Mouse (Mus musculus): Measurements from ENCODE around the gene Dok1. TPM values are rescaled to one million over a fixed set of nuclear protein-coding genes. Genes with fewer than 3 reads are reported as not detected.

The Dok1 gene
- polyA plus RNA-seq, 1 experiment from 2014 or later, result 2.3 TPM

GRCm38 (mm10) chr6:83040601-83041000, 7.3 kb upstream of the Dok1 start:
- Histone ChIP-seq H3K4me1 (peaks cover 8% of the 10 kb centered on the region), H3K9ac (no peak overlapping the region), H3K36me3 (replicated peaks) (no peaks in the 10 kb centered on the region), H3K4me3 (no peak overlapping the region), H3K9me3 (no peaks in the 10 kb centered on the region), H3K4me2 (no peak overlapping the region), H3K27ac (no peak overlapping the region), H3K27me3 (replicated peaks) (no peaks in the 10 kb centered on the region; the same call in 1 of the 2 replicates)
- 79% methylated on average over 5 of the region's 5 CpGs for WGBS
- no peak for ATAC-seq (replicated peaks)

- peak; percentile 60 for ATAC-seq (replicated peaks)
- Histone ChIP-seq H3K27ac (no peak overlapping the region), H3K36me3 (replicated peaks) (no peaks in the 10 kb centered on the region), H3K4me2 (peak overlapping the region; percentile 69), H3K9ac (no peak overlapping the region), H3K4me1 (peaks cover 13% of the 10 kb centered on the region), H3K9me3 (no peaks in the 10 kb centered on the region), H3K27me3 (replicated peaks) (peaks cover 7% of the 10 kb centered on the region), H3K4me3 (peak overlapping the region; percentile 35)
- WGBS, result 11% methylated on average over 24 of the region's 24 CpGs
Measured at GRCm38 (mm10) chr6:83038496-83039012, 5.3 kb upstream of the Dok1 start.

GRCm38 (mm10) chr6:83037188-83037587, 3.9 kb upstream of the Dok1 start:
- no peak for ATAC-seq (replicated peaks)

GRCm38 (mm10) chr6:83034463-83035055, 1.3 kb upstream of the Dok1 start:
- 0 out of 2 replicates have a peak overlapping the region, but pooled peaks have one; percentile 28 for H3K9ac ChIP-seq
- no peak for ATAC-seq (replicated peaks)

More at GRCm38 (mm10) chr6:83037188-83037587, 3.9 kb upstream of the Dok1 start:
- Histone ChIP-seq H3K27ac (no peak overlapping the region), H3K27me3 (replicated peaks) (peaks cover 20% of the 10 kb centered on the region), H3K36me3 (replicated peaks) (no peaks in the 10 kb centered on the region), H3K4me2 (no peak overlapping the region), H3K4me3 (no peak overlapping the region), H3K4me1 (peaks cover 26% of the 10 kb centered on the region), H3K9me3 (no peaks in the 10 kb centered on the region), H3K9ac (no peak overlapping the region)
- WGBS, result 82% methylated on average over 8 of the region's 8 CpGs

GRCm38 (mm10) chr6:83032769-83033191, 491 bp downstream of the Dok1 start:
- H3K4me3 ChIP-seq, result peak overlapping the region; percentile 42
- no peak overlapping the region for H3K27ac ChIP-seq
- no peaks in the 10 kb centered on the region for H3K36me3 ChIP-seq (replicated peaks)
- peaks cover 19% of the 10 kb centered on the region for H3K4me1 ChIP-seq
- WGBS, result under 1% methylated on average over 31 of the region's 31 CpGs
- H3K4me2 ChIP-seq, result peak overlapping the region; percentile 80
- H3K9me3 ChIP-seq, result no peaks in the 10 kb centered on the region
- peak; percentile 37; the same call in 1 of the 2 replicates for ATAC-seq (replicated peaks)
- H3K9ac ChIP-seq, result peak overlapping the region; percentile 28
- peaks cover 45% of the 10 kb centered on the region for H3K27me3 ChIP-seq (replicated peaks)

More at GRCm38 (mm10) chr6:83034463-83035055, 1.3 kb upstream of the Dok1 start:
- Histone ChIP-seq H3K4me2 (peak overlapping the region; percentile 80), H3K27me3 (replicated peaks) (peaks cover 34% of the 10 kb centered on the region), H3K4me3 (peak overlapping the region; percentile 42), H3K36me3 (replicated peaks) (no peaks in the 10 kb centered on the region), H3K4me1 (peaks cover 28% of the 10 kb centered on the region), H3K27ac (no peak overlapping the region), H3K9me3 (no peaks in the 10 kb centered on the region)
- 17% methylated on average over 5 of the region's 5 CpGs for WGBS

- Histone ChIP-seq H3K27ac (no peak overlapping the region), H3K9ac (peak overlapping the region; percentile 28; the same call in 1 of the 2 replicates), H3K4me2 (peak overlapping the region; percentile 80), H3K9me3 (no peaks in the 10 kb centered on the region), H3K4me1 (peaks cover 19% of the 10 kb centered on the region), H3K4me3 (peak overlapping the region; percentile 42), H3K36me3 (replicated peaks) (no peaks in the 10 kb centered on the region), H3K27me3 (replicated peaks) (peaks cover 45% of the 10 kb centered on the region)
- ATAC-seq (replicated peaks), result no peak
- WGBS, result 20% methylated on average over 18 of the region's 18 CpGs
Measured at GRCm38 (mm10) chr6:83031921-83032590, 1.2 kb downstream of the Dok1 start.

- H3K27me3 ChIP-seq (replicated peaks), result peaks cover 45% of the 10 kb centered on the region
- 60% methylated on average over 7 of the region's 7 CpGs for WGBS
Measured at GRCm38 (mm10) chr6:83031111-83031510, 2.2 kb downstream of the Dok1 start.

GRCm38 (mm10) chr6:83029777-83030176, 3.5 kb downstream of the Dok1 start:
- 19% methylated on average over 10 of the region's 10 CpGs for WGBS
- peaks cover 45% of the 10 kb centered on the region for H3K27me3 ChIP-seq (replicated peaks)

More at GRCm38 (mm10) chr6:83031111-83031510, 2.2 kb downstream of the Dok1 start:
- Histone ChIP-seq H3K4me1 (peaks cover 19% of the 10 kb centered on the region), H3K4me3 (no peak overlapping the region), H3K4me2 (no peak overlapping the region), H3K36me3 (replicated peaks) (no peaks in the 10 kb centered on the region), H3K9me3 (no peaks in the 10 kb centered on the region), H3K9ac (no peak overlapping the region), H3K27ac (no peak overlapping the region)
- ATAC-seq (replicated peaks), result no peak

GRCm38 (mm10) chr6:83027706-83028105, 5.6 kb downstream of the Dok1 start:
- H3K36me3 ChIP-seq (replicated peaks), result no peaks in the 10 kb centered on the region
- no peaks in the 10 kb centered on the region for H3K9me3 ChIP-seq
- ATAC-seq (replicated peaks), result no peak
- no peak overlapping the region for H3K9ac ChIP-seq
- no peak overlapping the region for H3K4me2 ChIP-seq
- H3K27ac ChIP-seq, result no peak overlapping the region
- H3K4me3 ChIP-seq, result no peak overlapping the region
- peaks cover 7% of the 10 kb centered on the region for H3K4me1 ChIP-seq
- H3K27me3 ChIP-seq (replicated peaks), result peaks cover 31% of the 10 kb centered on the region
- 72% methylated on average over 7 of the region's 9 CpGs for WGBS

More at GRCm38 (mm10) chr6:83029777-83030176, 3.5 kb downstream of the Dok1 start:
- H3K4me2 ChIP-seq, result no peak overlapping the region
- no peaks in the 10 kb centered on the region for H3K9me3 ChIP-seq
- H3K36me3 ChIP-seq (replicated peaks), result no peaks in the 10 kb centered on the region
- no peak overlapping the region for H3K4me3 ChIP-seq
- no peak overlapping the region for H3K9ac ChIP-seq
- ATAC-seq (replicated peaks), result no peak
- H3K27ac ChIP-seq, result no peak overlapping the region
- H3K4me1 ChIP-seq, result peaks cover 19% of the 10 kb centered on the region

- no peaks in the 10 kb centered on the region for H3K9me3 ChIP-seq
- H3K4me3 ChIP-seq, result no peak overlapping the region
- H3K27me3 ChIP-seq (replicated peaks), result peaks cover 27% of the 10 kb centered on the region
- WGBS, result 63% methylated on average over 8 of the region's 8 CpGs
- peaks cover 3% of the 10 kb centered on the region for H3K4me1 ChIP-seq
- no peak overlapping the region for H3K4me2 ChIP-seq
- ATAC-seq (replicated peaks), result no peak
- H3K9ac ChIP-seq, result no peak overlapping the region
- no peaks in the 10 kb centered on the region for H3K36me3 ChIP-seq (replicated peaks)
- no peak overlapping the region for H3K27ac ChIP-seq
Measured at GRCm38 (mm10) chr6:83027293-83027692, 6.0 kb downstream of the Dok1 start.

GRCm38 (mm10) chr6:83025221-83025620, 8.1 kb downstream of the Dok1 start:
- Histone ChIP-seq H3K27ac (no peak overlapping the region), H3K4me2 (no peak overlapping the region), H3K9me3 (no peaks in the 10 kb centered on the region), H3K9ac (no peak overlapping the region), H3K4me1 (no peaks in the 10 kb centered on the region), H3K27me3 (replicated peaks) (peaks cover 12% of the 10 kb centered on the region; the same call in 1 of the 2 replicates), H3K4me3 (no peak overlapping the region), H3K36me3 (replicated peaks) (no peaks in the 10 kb centered on the region)
- ATAC-seq (replicated peaks), result no peak
- WGBS, result 97% methylated on average over 4 of the region's 4 CpGs

GRCm38 (mm10) chr6:83024421-83024820, 8.8 kb downstream of the Dok1 start:
- Histone ChIP-seq H3K27ac (no peak overlapping the region), H3K4me3 (no peak overlapping the region), H3K4me2 (no peak overlapping the region), H3K27me3 (replicated peaks) (peaks cover 11% of the 10 kb centered on the region; the same call in 1 of the 2 replicates), H3K9ac (no peak overlapping the region), H3K4me1 (no peaks in the 10 kb centered on the region), H3K36me3 (replicated peaks) (no peaks in the 10 kb centered on the region), H3K9me3 (no peaks in the 10 kb centered on the region)
- ATAC-seq (replicated peaks), result no peak
- WGBS, result 74% methylated on average over 4 of the region's 4 CpGs

Data from midbrain, embryonic 15.5 days (tissue).